Mouse (Mus musculus) gastrocnemius, postnatal 36 days (tissue): Measurements from ENCODE around the gene Prss53. TPM values are rescaled to one million over a fixed set of nuclear protein-coding genes. Genes with fewer than 3 reads are reported as not detected.
A peak's percentile ranks its signal among the peaks of the same experiment; 100 is the strongest.

Experiments
- DNase-seq, 2 experiments: peaks; one replicate each; pipeline ENCODE4 v3.0.0; 2022
- intact Hi-C: fragments of 180-260 bp; cut with DNase I; formaldehyde crosslinking; loops from one replicate; pipeline ENCODE4 v1.15.1; 2025
- long read RNA-seq, 2 experiments: library from polyadenylated mRNA; stranded (forward); transcript quantifications; one replicate each; pipeline ENCODE4 v2.0.0; 2021
- total RNA-seq, 2 experiments: library from RNA; stranded (reverse); gene quantifications; 2 replicates each; pipeline ENCODE4 v1.2.3; 2021

Prss53 gene
- 1 to 10 TPM; 1.5 to 1.7 TPM for total RNA-seq
- long read RNA-seq, experiment 1 = 0 reads
- long read RNA-seq, experiment 2, partial matches to known transcripts = 0 of 2 reads
- long read RNA-seq, experiment 2, other reads (novel, unspliced or antisense) = 2 of 2 reads

- intact Hi-C loops = no loop called here
- DNase-seq = no peak
Observed at GRCm38 (mm10) chr7:127890798-127891197, at the start of gene Prss53. Gene Prss53 (minus strand): TSS chr7:127890970.

DNA sequence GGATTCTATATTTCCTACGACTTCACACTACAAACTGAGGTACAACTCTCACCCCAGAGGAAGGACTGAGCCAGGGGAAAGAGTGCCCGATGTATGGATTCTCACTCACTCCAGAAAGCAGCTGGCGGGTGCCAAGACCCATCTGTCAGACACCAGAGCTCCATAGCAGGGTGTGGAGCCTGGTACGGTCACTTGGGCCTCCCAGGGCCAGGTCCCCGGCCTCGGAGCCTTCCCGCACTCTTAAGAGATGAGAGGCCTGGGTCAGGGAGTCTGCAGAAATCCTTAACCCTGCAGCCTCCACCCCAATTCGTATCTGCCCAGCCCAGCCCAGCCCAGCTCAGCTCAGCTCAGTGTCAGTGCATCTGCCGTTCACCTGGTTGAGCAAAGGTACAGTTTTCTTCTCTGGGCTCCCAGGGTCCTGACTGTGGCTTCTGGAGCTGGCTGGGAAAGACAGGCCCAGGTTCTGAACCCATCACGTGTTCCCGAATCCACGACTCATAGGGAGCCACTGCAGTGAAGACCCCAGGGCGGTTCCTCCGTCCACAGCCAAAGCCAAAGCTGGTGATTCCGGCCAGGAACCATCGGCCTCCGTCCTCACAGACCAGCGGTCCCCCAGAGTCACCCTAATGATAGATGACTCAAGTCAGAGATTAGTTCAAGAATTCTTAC lies 45.6 kb upstream of the Prss53 start:
- intact Hi-C loops = loop anchor here (5.0 kb wide), 1 partner anchor 134 kb away; the partner anchor contains the start of gene Hsd3b7
- DNase-seq = no peak

DNA sequence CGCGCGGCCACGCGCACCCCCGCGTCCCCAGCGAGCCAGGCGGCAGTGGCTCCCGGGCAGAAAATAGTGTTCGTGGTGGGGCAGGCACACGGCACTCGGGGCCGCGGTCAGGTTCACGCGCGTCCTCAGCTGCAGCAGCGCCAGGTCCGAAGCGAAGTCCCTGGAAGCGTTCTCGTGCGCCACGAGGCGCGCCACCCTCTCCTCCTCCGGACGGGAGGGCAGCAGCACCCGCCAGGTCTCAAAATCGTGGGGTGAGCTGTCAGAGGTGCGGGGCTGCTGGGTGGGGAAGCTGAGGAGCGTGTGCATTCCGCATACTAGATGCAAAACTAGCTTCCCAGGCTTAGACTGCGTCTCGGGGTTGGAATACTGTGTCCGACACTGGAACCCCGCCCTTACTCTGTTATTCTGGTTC lies 45.0 kb upstream of the Prss53 start:
- no peak for DNase-seq
- intact Hi-C loops = loop anchor here (5.0 kb wide), 1 partner anchor 133 kb away; the partner anchor contains the start of gene Hsd3b7

- DNase-seq = peak; percentile 95 to 96
- intact Hi-C loops = loop anchor here (5.0 kb wide), 1 partner anchor 133 kb away; the partner anchor contains the start of gene Hsd3b7
Observed at GRCm38 (mm10) chr7:127935028-127935722, 44.4 kb upstream of the Prss53 start.

GRCm38 (mm10) chr7:127934075-127934474 lies 43.3 kb upstream of the Prss53 start:
- intact Hi-C loops = no loop called here
- no peak for DNase-seq

GRCm38 (mm10) chr7:127932273-127933031 lies 41.7 kb upstream of the Prss53 start:
- DNase-seq = no peak
- intact Hi-C loops = no loop called here

GRCm38 (mm10) chr7:127931351-127932135 lies 40.8 kb upstream of the Prss53 start:
- intact Hi-C loops = no loop called here
- DNase-seq = no peak

DNA sequence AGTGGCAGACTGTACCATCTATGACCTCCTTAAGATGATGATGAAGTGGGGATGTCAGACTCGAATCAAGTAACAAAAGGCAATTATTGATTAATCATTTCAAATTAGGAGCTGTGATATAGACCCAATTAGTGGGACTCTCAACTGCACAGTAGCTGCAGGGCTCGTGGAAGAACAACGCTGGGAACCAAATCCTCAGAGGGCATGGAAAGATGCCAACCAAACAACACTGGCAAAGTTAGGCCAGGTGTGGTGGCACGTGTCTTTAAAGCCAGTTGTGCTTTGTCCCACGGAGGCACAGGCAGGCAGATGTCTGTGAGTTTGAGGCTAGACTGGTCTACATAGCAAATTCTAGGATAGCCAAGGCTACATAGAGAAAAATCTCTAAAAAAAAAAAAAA lies 39.9 kb upstream of the Prss53 start:
- intact Hi-C loops = no loop called here
- DNase-seq = no peak

- no peak for DNase-seq
- intact Hi-C loops = no loop called here
Observed at GRCm38 (mm10) chr7:127929923-127930322, 39.2 kb upstream of the Prss53 start, which contains the start of gene Prss8. Gene Prss8 (minus strand): TSS chr7:127930104.

GRCm38 (mm10) chr7:127928596-127928995 lies 37.8 kb upstream of the Prss53 start:
- intact Hi-C loops = no loop called here
- no peak for DNase-seq

- no peak for DNase-seq
- intact Hi-C loops = no loop called here
Observed at GRCm38 (mm10) chr7:127927726-127928125, 37.0 kb upstream of the Prss53 start.

DNA sequence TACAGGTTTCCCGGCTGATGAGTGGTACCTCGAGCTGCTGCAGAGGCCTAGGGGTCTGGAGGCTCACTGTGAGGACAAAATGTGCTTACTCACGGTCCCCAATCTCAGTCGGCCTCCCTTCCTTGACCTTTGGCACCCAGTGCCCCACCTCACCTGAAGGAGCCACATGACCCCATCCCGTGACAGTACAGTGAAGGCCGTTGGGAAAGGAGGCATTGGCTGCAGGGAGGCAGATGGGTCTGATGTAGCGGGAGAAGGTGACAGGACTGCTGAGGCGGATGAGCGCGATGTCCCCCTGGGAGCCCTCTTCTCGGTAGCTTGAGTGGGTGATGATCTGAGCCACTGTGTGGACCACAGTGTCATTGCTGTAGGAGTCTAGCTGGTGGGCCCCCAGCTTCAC lies 36.1 kb upstream of the Prss53 start:
- intact Hi-C loops = no loop called here
- no peak for DNase-seq

DNA sequence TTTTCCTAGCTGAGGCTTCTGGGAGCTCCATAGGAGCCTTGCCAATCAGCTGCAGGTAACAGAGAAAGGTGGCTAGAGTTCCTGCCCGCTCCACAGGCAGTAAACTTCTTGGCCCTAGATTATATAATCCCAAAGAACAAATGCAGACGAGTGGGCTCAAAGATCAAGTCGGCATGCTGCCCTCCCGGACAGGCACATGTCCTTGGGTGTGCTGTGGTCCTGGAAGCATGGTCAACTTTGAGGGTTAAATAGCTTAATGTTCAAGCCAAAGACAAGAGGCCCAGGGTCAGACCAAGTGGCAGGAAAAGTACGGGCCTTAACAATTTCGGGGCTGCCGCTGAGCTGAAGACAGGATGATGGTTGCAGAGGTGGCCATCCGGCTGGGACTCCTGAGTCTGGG lies 35.3 kb upstream of the Prss53 start:
- intact Hi-C loops = no loop called here
- DNase-seq = no peak

DNA sequence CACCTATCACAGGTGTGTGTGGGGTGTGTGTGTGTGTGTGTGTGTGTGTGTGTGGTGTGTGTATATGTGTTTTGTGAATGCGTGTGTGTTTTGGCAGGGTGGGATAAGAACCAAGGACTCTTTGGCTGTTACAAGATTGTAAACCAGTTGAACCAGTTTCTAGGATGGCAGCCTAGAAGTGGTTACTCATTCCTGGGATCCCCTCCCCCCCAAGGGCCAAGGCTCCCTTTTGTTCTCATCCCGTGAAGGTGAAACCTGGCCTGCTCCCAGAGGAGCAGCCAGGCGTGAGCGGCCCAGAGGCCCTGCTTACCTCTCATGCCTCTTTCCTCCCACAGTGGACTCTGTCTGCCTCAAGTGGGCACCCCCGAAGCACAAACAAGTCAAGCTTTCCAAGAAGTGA lies 34.5 kb upstream of the Prss53 start:
- intact Hi-C loops = no loop called here
- no peak for DNase-seq

DNA sequence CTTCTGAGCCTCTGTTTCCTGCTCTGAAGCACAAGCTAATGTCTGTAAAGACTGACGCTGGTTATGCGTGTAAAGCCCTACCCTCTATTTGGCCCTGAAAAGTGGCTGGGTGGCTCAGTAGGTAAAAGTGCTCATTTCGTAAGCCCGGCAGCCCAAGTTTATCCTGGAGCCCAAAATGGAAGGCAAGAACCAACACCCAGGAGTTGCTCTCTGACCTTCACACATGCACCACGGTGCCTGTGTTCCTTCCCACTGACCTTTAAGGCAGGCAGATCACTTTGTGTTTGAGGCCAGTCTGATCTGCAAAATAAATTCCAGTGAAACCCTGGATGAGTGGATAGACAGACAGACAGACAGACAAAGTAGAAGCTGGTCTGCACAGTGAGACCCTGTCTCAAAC lies 32.9 kb upstream of the Prss53 start:
- no peak for DNase-seq
- intact Hi-C loops = no loop called here

- intact Hi-C loops = no loop called here
- no peak for DNase-seq
Observed at GRCm38 (mm10) chr7:127922451-127923275, 31.9 kb upstream of the Prss53 start.

DNA sequence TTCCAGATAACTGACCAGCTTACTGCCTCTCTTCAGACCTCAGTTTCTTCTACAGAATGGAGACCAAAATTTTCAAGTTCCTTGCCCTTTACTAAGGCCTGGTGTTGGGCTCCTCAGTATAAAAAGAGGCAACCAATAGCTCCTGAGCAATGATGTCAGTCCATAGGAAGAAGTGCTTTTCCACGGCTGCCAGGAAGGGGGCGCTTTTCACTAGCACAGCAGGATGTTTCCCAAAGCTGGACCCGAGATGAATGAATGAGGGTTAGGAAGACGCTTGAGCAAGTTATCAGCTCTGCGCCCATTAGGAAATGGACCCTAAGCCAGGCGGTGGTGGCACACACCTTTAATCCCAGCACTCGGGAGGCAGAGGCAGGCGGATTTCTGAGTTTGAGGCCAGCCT lies 30.7 kb upstream of the Prss53 start:
- intact Hi-C loops = no loop called here
- DNase-seq = no peak

- intact Hi-C loops = no loop called here
- no peak for DNase-seq
Observed at GRCm38 (mm10) chr7:127919290-127919689, 28.5 kb upstream of the Prss53 start.

GRCm38 (mm10) chr7:127918203-127918602 lies 27.4 kb upstream of the Prss53 start:
- DNase-seq = no peak
- intact Hi-C loops = no loop called here
